Mouse (Mus musculus) brain, embryonic 14.5 days (tissue): ENCODE data around the gene Dnajc9.

ENCODE experiments used
- CTCF ChIP-seq: fragments of 200-500 bp; IDR thresholded peaks from 2 replicates; pipeline ENCODE4 v1.5.1; 2012; ENCODE audit warnings: inconsistent platforms, mild to moderate bottlenecking, moderate library complexity, borderline replicate concordance; ENCODE audit not compliant: insufficient read depth, insufficient read length; ENCODE audit errors: extremely low read depth
- POLR2A ChIP-seq: fragments of 200-500 bp; IDR thresholded peaks from 2 replicates; pipeline ENCODE4 v1.6.1; 2012; ENCODE audit warnings: mild to moderate bottlenecking, inconsistent platforms, borderline replicate concordance; ENCODE audit not compliant: poor library complexity, insufficient read depth, insufficient read length, severe bottlenecking; ENCODE audit errors: extremely low read depth

DNA sequence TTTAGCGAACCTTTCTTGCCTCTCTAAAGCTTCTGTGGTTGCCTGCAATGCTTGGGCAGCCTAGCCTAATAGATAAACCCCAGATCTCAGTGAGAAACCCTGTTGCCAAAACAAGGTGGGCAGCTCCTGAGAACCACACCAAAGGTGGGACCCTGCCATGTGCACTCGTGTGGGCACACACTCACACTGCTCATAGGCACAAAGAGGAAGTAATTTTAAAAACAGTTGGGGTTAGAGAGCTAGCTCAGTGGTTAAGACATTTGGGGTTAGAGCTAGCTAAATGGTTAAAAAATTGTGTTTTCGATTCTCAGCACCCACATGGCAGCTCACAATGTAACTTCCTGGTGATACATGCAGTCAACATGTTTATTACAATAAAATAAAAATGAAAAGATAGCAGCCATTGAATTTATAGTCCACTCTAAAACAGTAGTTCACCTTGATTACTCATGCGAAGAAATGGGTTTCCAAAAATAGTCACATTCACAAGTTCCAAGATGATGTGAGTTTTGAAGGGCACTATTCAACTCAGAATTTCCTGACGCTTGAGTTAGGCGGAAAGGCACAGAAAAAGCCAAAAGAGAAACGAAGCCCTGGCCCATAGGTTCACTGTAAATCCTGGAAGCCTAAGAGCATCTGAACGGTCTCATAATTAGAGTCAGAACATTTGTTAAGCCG lies 8.8 kb downstream of the Dnajc9 start:
- TF ChIP-seq CTCF (no peak), POLR2A (no peak)
